Mouse (Mus musculus) kidney, postnatal 14 days (tissue): ENCODE data around the gene Trmt10a.
A peak's percentile ranks its signal among the peaks of the same experiment; 100 is the strongest.

Source experiments
- DNase-seq: peaks from one replicate; pipeline ENCODE4 v3.0.0; 2022; ENCODE audit warnings: mixed read lengths

Trmt10a gene

DNA sequence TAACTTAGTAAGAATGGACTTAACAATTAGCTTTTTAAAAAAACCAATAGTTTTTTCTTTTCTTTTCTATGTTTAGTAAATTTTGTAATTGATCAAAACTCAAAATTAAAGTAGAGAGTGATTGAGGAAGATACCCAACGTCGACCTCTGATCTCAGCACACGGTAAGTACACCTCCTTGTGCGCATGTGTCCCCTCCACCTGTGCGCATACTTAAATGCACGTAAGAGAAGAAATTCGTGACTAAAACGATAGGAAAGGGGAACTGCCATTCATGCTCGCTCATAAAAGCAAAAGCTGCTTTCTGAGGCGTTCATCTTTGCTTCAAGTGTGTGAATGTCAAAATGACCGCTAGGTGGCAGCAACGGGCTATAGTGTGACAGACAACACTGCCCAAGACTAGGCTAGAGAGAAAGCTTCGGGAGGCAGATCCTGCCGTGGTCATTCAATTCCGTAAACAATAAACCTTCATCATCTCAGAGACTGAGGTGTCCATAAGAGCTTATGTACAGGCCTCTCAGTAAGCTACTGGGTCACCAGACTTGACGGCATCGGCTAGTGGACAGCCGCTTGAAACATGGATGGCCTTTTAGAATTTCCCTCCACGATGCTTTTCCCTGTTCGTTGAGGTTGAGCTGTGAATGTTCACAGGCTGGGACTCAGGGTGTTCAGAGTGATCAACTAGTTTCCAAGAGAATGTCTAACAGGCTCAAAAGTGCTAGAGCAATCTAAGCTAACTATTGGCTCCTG, 54.9 kb downstream of the Trmt10a start:
- DNase-seq = peak; percentile 90

DNA sequence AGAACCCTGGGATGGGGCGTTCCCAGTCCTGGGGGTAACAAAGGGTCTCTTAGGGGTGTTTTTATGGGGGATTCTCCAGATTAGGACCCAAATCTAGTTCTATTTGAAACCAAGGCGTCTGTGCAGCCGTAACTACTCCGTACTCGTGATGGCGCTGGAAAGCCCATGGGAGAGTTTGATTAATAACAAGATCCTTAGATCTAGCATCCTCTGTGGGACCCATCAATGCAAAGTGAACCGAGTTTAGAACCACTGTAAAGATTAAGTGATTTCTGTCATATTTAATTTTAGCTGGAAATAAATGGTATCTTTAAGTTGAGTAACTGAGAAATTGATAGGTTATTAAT, 55.4 kb downstream of the Trmt10a start:
- DNase-seq = no peak

DNA sequence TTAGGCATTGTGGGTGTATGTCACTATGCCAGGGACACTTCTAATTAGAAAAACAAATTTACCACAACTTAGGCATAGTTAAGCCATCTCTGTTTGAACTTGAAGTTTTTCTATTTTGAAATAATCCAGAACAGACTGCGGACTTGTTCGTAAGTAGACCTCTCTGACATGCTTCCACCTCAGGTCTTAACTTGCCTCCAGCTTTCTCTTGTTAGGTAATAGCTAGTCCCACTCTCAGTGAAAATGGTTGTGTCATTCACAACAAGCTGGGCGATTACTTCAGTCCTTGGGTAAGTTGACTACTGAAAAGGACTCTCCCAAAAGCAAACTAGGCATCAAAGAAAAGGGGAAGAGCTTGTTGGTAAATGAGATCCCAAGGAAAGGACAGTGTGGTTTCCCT, 65.6 kb downstream of the Trmt10a start:
- no peak for DNase-seq
